17 mouse cellular contexts compared by ENCODE assay signal in genomic region chr15:40037266-40037665, GRCm38 (mm10).
DNase-seq lines count a peak whose midpoint lies in the region; ATAC-seq and TF ChIP-seq lines count a peak whose summit lies in the region.
"Had no signal": no experiment of that assay in that cellular context is flagged by ENCODE, and none has a peak within 500 bp of the region (broad histone marks: within the 10 kb centered on the region; RNA-seq: fewer than 3 reads in every experiment).

No protein-coding gene starts in this region.

- no peak overlapping the region for H3K4me3 ChIP-seq in heart, postnatal 0 days (ENCODE audit: low read depth, low read length)
- no peak overlapping the region for H3K4me3 ChIP-seq in heart, adult 2 months

- intact Hi-C loops in heart, adult 2 months (cut with DNase I): no loop called here
- intact Hi-C loops in left cerebral cortex, postnatal 14 days (cut with DNase I): no loop called here

- no peaks in the 10 kb centered on the region for H3K4me1 ChIP-seq in heart, postnatal 0 days (ENCODE audit: control insufficient read depth, insufficient read depth)
- no peaks in the 10 kb centered on the region; the same call in 1 of the 2 replicates for H3K4me1 ChIP-seq in heart, adult 2 months (ENCODE audit: control insufficient read depth, insufficient read depth, low read length)

- no peaks in the 10 kb centered on the region for H3K36me3 ChIP-seq in heart, postnatal 0 days (replicated peaks; ENCODE audit: control insufficient read depth, insufficient read depth, low read length)
- no peaks in the 10 kb centered on the region for H3K36me3 ChIP-seq in heart, adult 2 months (ENCODE audit: control insufficient read depth, insufficient read depth, low read length)

- TF ChIP-seq CTCF in heart, postnatal 0 days (IDR thresholded peaks at IDR 0.05; ENCODE audit: low read depth): no peak
- TF ChIP-seq CTCF in heart, adult 2 months (IDR thresholded peaks at IDR 0.05): no peak

- no peaks in the 10 kb centered on the region for H3K79me2 ChIP-seq in heart, adult 2 months (replicated peaks; ENCODE audit: control insufficient read depth, insufficient read depth, low read length)

- ATAC-seq in heart, postnatal 0 days (ENCODE audit: insufficient read depth, low read depth): peak; percentile 36; the same call in 1 of the 2 replicates
- ATAC-seq: forebrain, embryonic 16.5 days; intestine, embryonic 16.5 days had no signal

- no peaks in the 10 kb centered on the region for H3K27me3 ChIP-seq in heart, postnatal 0 days (ENCODE audit: control insufficient read depth, insufficient read depth, low read length)
- H3K27me3 ChIP-seq in heart, adult 2 months (ENCODE audit: control insufficient read depth, insufficient read depth, low read length): no peaks in the 10 kb centered on the region

- H3K9me3 ChIP-seq in heart, postnatal 0 days (replicated peaks; ENCODE audit: control insufficient read depth, low read length): no peaks in the 10 kb centered on the region

- no peak overlapping the region for H3K4me2 ChIP-seq in heart, postnatal 0 days (ENCODE audit: low read depth, low read length)
- H3K4me2 ChIP-seq: hindbrain, embryonic 14.5 days; midbrain, embryonic 11.5 days had no signal

- H3K9ac ChIP-seq in heart, postnatal 0 days (replicated peaks; ENCODE audit: low read depth, low read length): no peak overlapping the region
- H3K9ac ChIP-seq in heart, adult 2 months (ENCODE audit: low read depth, low read length): no peak overlapping the region
- H3K9ac ChIP-seq: hindbrain, embryonic 14.5 days had no signal

- no peak for DNase-seq in heart, postnatal 0 days (ENCODE audit: low spot score)
- DNase-seq in heart, adult 2 months: no peak
- peak; percentile 14 to 38 for DNase-seq in frontal cortex, postnatal 10 days (ENCODE audit: low spot score in 2 of 2)
- peak; percentile 67 for DNase-seq in left cerebral cortex, postnatal 14 days (ENCODE audit: low spot score in 2 of 2)
- peak; percentile 74 for DNase-seq in telencephalon, adult 2 months (ENCODE audit: low read depth, low spot score)
- no peak for DNase-seq in layer of hippocampus, postnatal 36 days
- no peak for DNase-seq in adipocyte (ENCODE audit: low spot score)
- DNase-seq: cerebellum, postnatal 10 days; embryo, embryonic 11 days; kidney, postnatal 14 days; lung, adult 18-20 months; lung, postnatal 4 days; thymus, adult 2 months had no signal

- 11% methylated on average over 7 of the region's 7 CpGs for WGBS in heart, postnatal 0 days
- WGBS in heart, adult 2 months: 24% methylated on average over 7 of the region's 7 CpGs

- TF ChIP-seq EP300 in heart, postnatal 0 days (IDR thresholded peaks at IDR 0.05; ENCODE audit: low read depth): no peak
- no peak for TF ChIP-seq EP300 in heart, adult 2 months (IDR thresholded peaks at IDR 0.05; ENCODE audit: insufficient read depth, low read depth, low read length)

- H3K27ac ChIP-seq in heart, postnatal 0 days (ENCODE audit: low read depth): no peak overlapping the region
- no peak overlapping the region for H3K27ac ChIP-seq in heart, adult 2 months
- H3K27ac ChIP-seq: hindbrain, embryonic 14.5 days had no signal

- no peak for TF ChIP-seq POLR2A in heart, adult 2 months (IDR thresholded peaks at IDR 0.05; ENCODE audit: insufficient read depth, low read depth, low read length)

Comparison
In these comparisons a context has a peak if more than half of its experiments do, and no peak if none do; other contexts are left out.
1. DNase-seq: peak in frontal cortex, postnatal 10 days (2 of 2), left cerebral cortex, postnatal 14 days (2 of 2) and telencephalon, adult 2 months (single experiment); none in heart, postnatal 0 days (single experiment), heart, adult 2 months (0 of 2), layer of hippocampus, postnatal 36 days (0 of 2) and adipocyte (single experiment).